Mouse (Mus musculus) olfactory bulb, adult 2 months (tissue): ENCODE measurements at regions not wholly inside any gene's neighbourhood (a gene's known extent, or its start where the extent isn't known, plus 50 kb on each side); places are given as distances from the start of the nearest gene placed in this dataset.

ENCODE experiments used
- CTCF ChIP-seq: fragments of 200-500 bp; IDR thresholded peaks from 2 replicates; pipeline ENCODE4 v1.5.1; 2012; ENCODE audit warnings: low read depth, mild to moderate bottlenecking, low read length, moderate library complexity; ENCODE audit not compliant: insufficient read depth
- POLR2A ChIP-seq: fragments of 200-500 bp; IDR thresholded peaks from 2 replicates; pipeline ENCODE4 v1.6.1; 2012; ENCODE audit warnings: mild to moderate bottlenecking, low read depth, low read length, moderate library complexity; ENCODE audit not compliant: insufficient read depth

DNA sequence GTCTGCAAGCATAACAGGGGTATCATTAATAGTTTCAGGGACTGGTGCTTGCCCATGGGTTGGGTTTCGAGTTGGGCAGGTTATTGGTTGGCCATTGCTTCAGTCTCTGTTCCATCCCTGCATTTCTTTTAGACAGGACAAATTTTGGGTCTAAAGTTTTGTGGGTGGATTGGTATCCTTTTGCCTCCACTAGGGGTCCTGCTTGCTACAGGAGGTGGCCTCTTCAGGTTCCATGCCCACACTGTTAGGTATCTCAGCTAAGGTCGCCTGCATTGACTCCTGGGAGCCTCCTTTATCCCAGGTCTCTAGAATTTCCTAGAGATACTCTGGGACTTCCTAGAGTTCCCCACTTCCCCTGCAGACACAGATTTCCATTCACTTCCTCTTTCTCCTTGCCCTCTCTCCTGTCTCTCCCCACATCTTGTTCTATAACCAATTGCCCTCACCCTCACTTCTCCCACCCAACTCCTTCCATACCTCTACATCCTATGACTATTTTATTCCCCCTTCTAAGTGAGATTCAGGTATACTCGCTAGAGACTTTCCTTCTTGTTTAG lies 278.2 kb downstream of the 1700017N19Rik start:
- TF ChIP-seq CTCF = no peak
- no peak for TF ChIP-seq POLR2A
